Mouse (Mus musculus): ENCODE data around the gene Pdzd2.
"Not testable (repeated sequence)": the region's sequence is repeated elsewhere in the genome, so short reads cannot be mapped to it uniquely, and the experiment has no call there.

Gene Pdzd2

DNA sequence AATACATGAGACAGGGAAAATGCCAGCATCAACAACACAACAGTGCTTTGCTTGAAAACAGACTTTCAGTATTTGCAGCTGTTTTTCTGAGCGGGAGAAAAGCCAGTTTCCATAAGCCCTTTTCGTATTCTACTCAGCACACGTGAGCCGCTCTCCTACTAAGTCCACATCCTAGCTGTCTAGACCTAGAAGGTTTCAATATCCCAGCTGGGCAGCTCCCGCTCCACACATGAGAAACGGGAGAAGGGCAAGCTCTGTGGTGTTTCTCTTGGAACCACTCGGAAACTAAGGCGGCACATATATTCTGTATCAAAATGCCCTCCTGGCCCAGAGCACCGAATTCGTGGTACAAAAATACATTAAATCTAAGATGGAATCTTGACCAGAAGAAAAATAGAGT lies 345.0 kb downstream of the Pdzd2 start:
- in situ Hi-C loops (cut with MboI; ENCODE audit: low pct_unique_long_range_greater_than_20kb in 1 of 2, low sequenced_read_pairs in 2 of 2, unreplicated experiment in 1 of 2) = no loop called here

DNA sequence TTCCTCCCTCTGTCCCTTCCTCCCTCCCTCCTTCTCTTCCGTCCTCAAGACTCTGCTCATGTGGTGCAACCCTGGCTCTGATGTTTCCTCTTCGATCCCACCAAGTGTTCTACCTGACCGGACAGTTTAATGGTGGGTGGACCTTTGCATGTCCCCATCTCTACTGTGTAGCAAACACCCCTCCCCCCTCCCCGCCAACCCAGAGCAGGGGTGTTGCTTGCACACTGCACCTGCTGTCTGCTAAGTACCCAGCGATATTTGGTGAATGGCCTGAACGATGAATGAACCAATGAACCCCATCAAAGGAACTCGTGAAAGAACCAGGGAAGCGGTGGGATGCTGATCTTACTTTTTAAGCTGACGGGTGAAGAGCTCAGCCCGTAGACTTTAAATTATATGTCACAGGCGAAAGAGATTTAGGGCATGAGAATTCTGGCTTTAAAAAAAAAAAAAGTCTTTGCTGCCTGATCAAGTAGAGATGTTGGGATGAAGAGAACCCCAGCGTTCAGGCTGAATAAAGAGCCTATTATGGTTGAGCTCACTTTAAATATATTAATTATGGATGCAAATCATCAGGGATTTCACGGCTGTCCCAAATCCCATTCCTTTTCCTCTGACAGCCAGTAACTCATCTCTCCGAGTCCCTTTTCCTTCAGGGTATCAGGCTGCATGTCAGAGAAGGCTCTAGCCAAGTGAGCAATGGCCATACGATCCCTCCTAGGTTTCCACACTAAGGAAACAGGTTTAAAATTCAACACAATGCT lies 350.8 kb downstream of the Pdzd2 start:
- in situ Hi-C loops (cut with MboI; ENCODE audit: low pct_unique_long_range_greater_than_20kb in 1 of 2, low sequenced_read_pairs in 2 of 2, unreplicated experiment in 1 of 2) = no loop called here

DNA sequence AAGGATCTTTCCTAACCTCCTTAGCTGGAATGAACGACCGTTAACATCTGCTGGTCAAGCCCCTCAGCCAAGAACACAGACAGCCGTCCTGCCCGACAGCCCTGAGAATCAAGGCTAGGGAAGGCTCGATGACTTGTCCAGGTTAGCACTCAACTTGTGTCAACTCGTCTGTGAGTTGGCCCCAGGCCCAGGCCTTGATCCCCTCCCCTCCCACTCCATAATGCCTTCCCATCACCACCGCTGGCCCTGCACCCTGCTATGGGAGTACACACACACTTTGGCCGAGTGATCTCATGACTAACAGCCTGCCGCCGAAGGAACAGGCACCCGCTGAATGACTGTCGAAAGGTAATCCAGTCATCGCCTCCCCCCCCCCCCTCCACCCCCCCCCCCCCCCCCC lies 355.0 kb downstream of the Pdzd2 start:
- in situ Hi-C loops (cut with MboI; ENCODE audit: low pct_unique_long_range_greater_than_20kb in 1 of 2, low sequenced_read_pairs in 2 of 2, unreplicated experiment in 1 of 2) = no loop called here

GRCm38 (mm10) chr15:12380548-12380947 lies 359.2 kb downstream of the Pdzd2 start:
- in situ Hi-C loops (cut with MboI; ENCODE audit: low pct_unique_long_range_greater_than_20kb in 1 of 2, low sequenced_read_pairs in 2 of 2, unreplicated experiment in 1 of 2) = no loop called here

GRCm38 (mm10) chr15:12380057-12380456 lies 359.7 kb downstream of the Pdzd2 start:
- in situ Hi-C loops (cut with MboI; ENCODE audit: low pct_unique_long_range_greater_than_20kb in 1 of 2, low sequenced_read_pairs in 2 of 2, unreplicated experiment in 1 of 2) = no loop called here

GRCm38 (mm10) chr15:12377800-12378199 lies 361.9 kb downstream of the Pdzd2 start:
- in situ Hi-C loops (cut with MboI; ENCODE audit: low pct_unique_long_range_greater_than_20kb in 1 of 2, low sequenced_read_pairs in 2 of 2, unreplicated experiment in 1 of 2) = loop anchor here in 1 of 2 experiments (10.0 kb wide), 1 partner anchor 417 kb away; no protein-coding TSS in a partner anchor

- in situ Hi-C loops (cut with MboI; ENCODE audit: low pct_unique_long_range_greater_than_20kb in 1 of 2, low sequenced_read_pairs in 2 of 2, unreplicated experiment in 1 of 2) = loop anchor here in 1 of 2 experiments (10.0 kb wide), 1 partner anchor 418 kb away; no protein-coding TSS in a partner anchor
These were observed 363.1 kb downstream of the Pdzd2 start for GRCm38 (mm10) chr15:12376491-12377069.

GRCm38 (mm10) chr15:12375641-12376311 lies 363.9 kb downstream of the Pdzd2 start:
- in situ Hi-C loops (cut with MboI; ENCODE audit: low pct_unique_long_range_greater_than_20kb in 1 of 2, low sequenced_read_pairs in 2 of 2, unreplicated experiment in 1 of 2) = loop anchor here in 1 of 2 experiments (10.0 kb wide), 1 partner anchor 419 kb away; no protein-coding TSS in a partner anchor

DNA sequence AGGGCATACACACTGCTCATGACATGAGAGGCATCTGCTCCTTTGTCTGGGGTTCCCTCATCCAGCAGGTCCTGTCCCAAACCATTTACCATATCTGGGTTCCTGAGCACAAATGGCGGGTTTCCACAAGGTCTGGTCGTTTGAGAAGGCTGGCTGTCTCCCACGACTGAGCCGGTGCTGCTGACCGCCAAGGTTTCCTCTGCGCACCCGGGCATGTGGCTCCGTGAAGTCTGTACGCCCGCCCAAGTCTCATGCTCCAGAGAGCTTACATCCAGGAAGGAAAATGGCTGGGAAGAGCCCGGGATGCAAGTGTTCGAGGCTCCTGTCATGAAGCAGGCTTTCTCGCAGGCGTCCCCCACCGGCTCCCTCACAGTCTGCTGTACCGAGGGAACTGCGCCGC lies 364.8 kb downstream of the Pdzd2 start:
- in situ Hi-C loops (cut with MboI; ENCODE audit: low pct_unique_long_range_greater_than_20kb in 1 of 2, low sequenced_read_pairs in 2 of 2, unreplicated experiment in 1 of 2) = loop anchor here (5.0 to 10.0 kb wide), 3 partner anchors 202 to 422 kb away; no protein-coding TSS in a partner anchor

DNA sequence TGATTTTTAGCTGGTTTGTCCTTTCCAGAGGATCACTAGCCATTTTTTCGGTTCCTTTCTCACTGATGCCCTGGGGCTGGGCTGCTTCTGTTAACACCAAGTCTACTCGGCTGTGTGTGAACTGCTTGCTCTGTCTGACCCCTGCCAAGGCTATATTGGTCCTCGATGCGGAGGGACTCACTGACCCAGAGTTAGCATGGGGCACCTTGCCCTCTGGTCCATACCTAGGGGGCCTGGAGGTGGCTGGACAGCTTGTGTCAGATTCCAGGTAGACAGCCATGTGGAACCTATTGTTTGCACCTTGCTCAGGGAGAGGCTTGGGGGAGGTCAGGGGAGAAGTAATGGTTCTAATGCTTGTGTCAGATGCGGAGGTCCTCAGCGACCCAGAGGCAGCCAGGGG lies 365.8 kb downstream of the Pdzd2 start:
- in situ Hi-C loops (cut with MboI; ENCODE audit: low pct_unique_long_range_greater_than_20kb in 1 of 2, low sequenced_read_pairs in 2 of 2, unreplicated experiment in 1 of 2) = loop anchor here (5.0 to 10.0 kb wide), 3 partner anchors 203 to 423 kb away; no protein-coding TSS in a partner anchor

DNA sequence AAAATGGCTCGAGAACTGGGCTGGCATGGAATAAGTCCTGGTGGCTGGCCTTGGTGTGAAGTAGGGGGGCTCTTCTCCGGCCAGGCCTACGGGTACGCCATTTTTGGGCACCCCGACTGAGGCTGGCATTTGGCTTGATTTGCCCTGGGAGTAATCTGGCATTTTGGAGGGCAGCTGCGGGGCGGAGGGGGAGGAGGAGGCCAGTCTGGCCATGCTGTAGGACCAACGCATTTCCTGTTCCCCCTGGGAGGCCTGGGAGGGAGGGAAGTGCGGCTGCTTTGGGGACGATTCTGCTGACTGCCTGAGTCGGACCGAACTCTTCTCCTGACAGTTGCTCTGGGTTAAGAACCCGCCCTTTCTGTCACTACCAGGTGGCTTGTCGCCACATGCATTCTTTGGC lies 366.2 kb downstream of the Pdzd2 start:
- in situ Hi-C loops (cut with MboI; ENCODE audit: low pct_unique_long_range_greater_than_20kb in 1 of 2, low sequenced_read_pairs in 2 of 2, unreplicated experiment in 1 of 2) = loop anchor here (5.0 to 10.0 kb wide), 3 partner anchors 204 to 424 kb away; no protein-coding TSS in a partner anchor

DNA sequence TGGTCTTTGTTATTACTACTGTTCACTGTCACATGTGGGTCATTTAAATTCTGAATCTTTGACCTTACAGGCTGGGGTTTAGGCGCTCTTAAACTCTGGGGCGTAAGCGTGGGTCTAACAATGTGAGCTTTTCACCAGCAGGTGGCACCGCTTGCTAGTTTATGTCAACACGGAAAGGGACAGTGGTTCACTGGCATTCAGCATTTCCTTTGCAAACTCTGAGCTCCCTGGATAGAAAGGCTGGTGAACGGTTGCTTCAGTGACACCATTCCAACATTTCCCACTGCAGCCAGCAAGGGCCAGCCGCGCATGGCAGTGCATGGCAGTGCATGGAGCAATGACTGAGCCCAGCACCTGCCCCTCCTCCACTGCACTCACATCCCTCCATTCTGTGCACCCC lies 368.5 kb downstream of the Pdzd2 start:
- in situ Hi-C loops (cut with MboI; ENCODE audit: low pct_unique_long_range_greater_than_20kb in 1 of 2, low sequenced_read_pairs in 2 of 2, unreplicated experiment in 1 of 2) = loop anchor here (5.0 to 10.0 kb wide), 3 partner anchors 206 to 426 kb away; no protein-coding TSS in a partner anchor

- in situ Hi-C loops (cut with MboI; ENCODE audit: low pct_unique_long_range_greater_than_20kb in 1 of 2, low sequenced_read_pairs in 2 of 2, unreplicated experiment in 1 of 2) = loop anchor here (5.0 to 10.0 kb wide), 3 partner anchors 207 to 427 kb away; no protein-coding TSS in a partner anchor
These were observed 369.6 kb downstream of the Pdzd2 start for GRCm38 (mm10) chr15:12370096-12370495.

DNA sequence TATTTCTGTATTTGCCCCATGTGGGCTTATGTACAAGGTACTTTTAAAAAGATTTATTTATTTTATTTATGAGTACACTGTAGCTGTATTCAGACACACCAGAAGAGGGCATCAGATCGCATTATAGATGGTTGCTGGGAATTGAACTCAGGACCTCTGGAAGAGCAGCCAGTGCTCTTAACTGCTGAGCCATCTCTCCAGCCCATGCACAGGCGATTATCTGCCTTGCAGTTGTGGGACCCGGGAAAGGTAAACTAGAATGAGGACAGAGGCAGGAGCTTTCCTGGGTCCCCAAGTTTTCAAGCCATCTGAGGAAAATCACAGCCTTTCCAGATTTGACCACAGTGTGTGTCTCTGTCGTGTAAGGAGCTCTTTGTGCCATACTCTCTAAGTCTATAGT lies 370.9 kb downstream of the Pdzd2 start:
- in situ Hi-C loops (cut with MboI; ENCODE audit: low pct_unique_long_range_greater_than_20kb in 1 of 2, low sequenced_read_pairs in 2 of 2, unreplicated experiment in 1 of 2) = no loop called here

GRCm38 (mm10) chr15:12368357-12368756 lies 371.4 kb downstream of the Pdzd2 start:
- in situ Hi-C loops (cut with MboI; ENCODE audit: low pct_unique_long_range_greater_than_20kb in 1 of 2, low sequenced_read_pairs in 2 of 2, unreplicated experiment in 1 of 2) = no loop called here

GRCm38 (mm10) chr15:12367306-12368080 lies 372.2 kb downstream of the Pdzd2 start:
- in situ Hi-C loops (cut with MboI; ENCODE audit: low pct_unique_long_range_greater_than_20kb in 1 of 2, low sequenced_read_pairs in 2 of 2, unreplicated experiment in 1 of 2) = no loop called here

- in situ Hi-C loops (cut with MboI; ENCODE audit: low pct_unique_long_range_greater_than_20kb in 1 of 2, low sequenced_read_pairs in 2 of 2, unreplicated experiment in 1 of 2) = not testable (repeated sequence)
These were observed 373.0 kb downstream of the Pdzd2 start for GRCm38 (mm10) chr15:12366580-12367305.

GRCm38 (mm10) chr15:12366072-12366469 lies 373.7 kb downstream of the Pdzd2 start:
- in situ Hi-C loops (cut with MboI; ENCODE audit: low pct_unique_long_range_greater_than_20kb in 1 of 2, low sequenced_read_pairs in 2 of 2, unreplicated experiment in 1 of 2) = no loop called here

Data from mouse embryonic stem cell (cell line).